Mouse (Mus musculus) heart, adult 8-10 months (tissue): ENCODE measurements around the gene Kitl. TPM values are rescaled to one million over a fixed set of nuclear protein-coding genes. Genes with fewer than 3 reads are reported as not detected.

Source experiments
- DNase-seq: peaks from one replicate; pipeline ENCODE4 v3.0.0; 2022; ENCODE audit warnings: low spot score
- microRNA-seq: library from miRNA; unstranded; fragments of <30 nt; microRNA quantifications from one replicate; pipeline ENCODE4 v1.2.0, GENCODE M21; 2022
- total RNA-seq, 4 experiments: library from RNA; stranded (reverse); gene quantifications; 2 replicates each; pipeline ENCODE4 v1.2.4; 2022

Kitl gene
- total RNA-seq, 4 experiments from 2014 or later = 45.9 to 70.1 (median 61.3) TPM

- no peak for DNase-seq
These were observed 100.1 kb downstream of the Kitl start for GRCm38 (mm10) chr10:100115570-100115969.

- DNase-seq = no peak
These were observed 109.0 kb downstream of the Kitl start for GRCm38 (mm10) chr10:100124452-100124851.

DNA sequence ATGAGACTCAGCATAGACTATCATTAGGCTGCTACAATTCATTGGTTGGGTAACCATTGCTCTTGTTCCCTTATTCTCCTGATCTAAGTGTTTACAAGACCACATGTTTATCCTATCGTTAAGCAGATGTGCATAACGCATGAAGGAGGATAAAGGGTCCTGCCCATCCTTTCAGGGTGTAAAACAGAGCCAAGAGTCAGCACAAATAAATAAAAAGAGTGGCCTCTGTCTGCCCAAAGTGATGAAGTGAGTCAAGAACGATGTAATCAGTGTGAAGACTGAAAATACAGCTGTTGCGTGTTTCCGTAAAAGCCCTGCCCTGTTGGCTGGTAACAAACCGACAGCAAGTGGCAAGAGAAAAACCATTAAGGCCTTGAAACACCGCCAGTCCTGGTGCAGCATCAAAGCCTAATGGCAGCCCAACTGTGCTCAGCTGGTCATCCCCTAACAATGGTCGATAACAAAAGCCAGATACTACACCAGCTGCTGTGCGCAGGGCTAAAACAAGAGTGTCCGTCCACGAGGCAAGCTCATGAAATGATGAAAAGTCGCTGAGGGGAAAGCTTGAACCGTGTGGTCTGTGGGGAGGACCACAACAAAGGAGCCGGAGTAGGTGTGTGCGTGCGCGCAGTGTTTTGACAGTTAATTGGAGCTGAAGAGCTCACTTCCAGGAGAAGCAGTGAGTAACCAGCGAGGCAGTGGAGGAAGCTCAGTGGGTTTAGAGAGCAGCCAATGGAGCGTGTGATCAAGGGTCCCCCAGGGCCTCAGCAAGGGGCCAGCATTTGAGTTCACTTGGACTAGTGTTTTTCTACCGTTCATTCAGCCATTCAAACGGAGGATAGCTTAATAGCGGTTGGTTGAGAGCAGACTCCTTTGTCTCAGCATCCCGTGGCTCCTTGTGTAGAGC, 112.7 kb downstream of the Kitl start:
- DNase-seq = no peak

GRCm38 (mm10) chr10:100131657-100132056, 116.2 kb downstream of the Kitl start:
- no peak for DNase-seq

DNA sequence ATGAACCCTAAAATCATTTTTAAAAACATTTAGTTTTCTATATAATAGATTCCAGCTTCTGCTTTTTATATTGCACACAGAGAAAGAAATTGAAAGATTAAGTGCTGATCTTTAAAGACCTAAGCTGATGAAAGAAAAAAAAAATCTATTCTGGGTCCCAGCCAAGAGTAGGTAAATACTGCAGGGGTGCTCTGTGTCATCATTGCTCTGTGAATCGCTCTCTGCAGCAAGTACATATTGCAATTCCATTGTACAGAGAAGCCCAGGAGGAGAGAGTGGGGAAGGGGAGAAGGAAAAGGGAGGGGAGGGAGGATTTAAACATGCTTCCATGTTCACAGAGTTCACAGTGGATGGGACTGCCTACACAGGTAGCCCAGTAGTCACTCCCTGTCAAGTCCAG, 116.9 kb downstream of the Kitl start:
- no peak for DNase-seq

DNA sequence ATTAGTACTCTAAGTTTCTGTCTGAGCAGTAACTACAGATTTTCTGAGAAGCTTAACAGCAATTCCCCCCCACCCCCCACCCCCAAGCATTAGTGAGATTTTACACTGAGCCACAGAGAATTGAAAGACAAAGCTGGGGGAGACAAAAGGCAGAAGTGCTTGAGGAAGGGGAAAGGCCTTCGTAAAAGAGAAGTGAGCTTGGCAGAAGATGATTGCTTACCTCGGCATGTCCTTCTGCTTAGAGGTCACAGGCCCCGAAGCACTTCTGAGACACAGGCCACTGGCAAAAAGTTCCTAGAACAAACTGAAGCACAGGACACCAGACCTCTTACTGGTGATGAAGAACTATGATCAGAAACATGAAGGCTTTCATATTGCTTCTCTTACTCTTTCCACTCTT, 123.1 kb downstream of the Kitl start:
- no peak for DNase-seq

- DNase-seq = no peak
These were observed 132.7 kb downstream of the Kitl start for GRCm38 (mm10) chr10:100148123-100148522.

Small RNA genes within 50 kb of the gene (microRNA-seq; reads per million reads assigned to microRNA genes)
- gene Gm22918 (not detected), gene Gm25287 (not detected)
